Mouse (Mus musculus) lung, postnatal 0 days (tissue): ENCODE data around the gene Tspan13. TPM values are rescaled to one million over a fixed set of nuclear protein-coding genes. Genes with fewer than 3 reads are reported as not detected.
A peak's percentile ranks its signal among the peaks of the same experiment; 100 is the strongest.

ENCODE experiments used
- ATAC-seq: fragments of 200-750 bp; cut with Nextera tagmentation; 2 replicates; pipeline ENCODE4 v1.8.0; 2017; ENCODE audit warnings: moderate library complexity
- DNase-seq: peaks from one replicate; pipeline ENCODE4 v3.0.0-alpha.2; 2016; ENCODE audit warnings: low spot score
- H3K27ac ChIP-seq: fragments of 300-500 bp; sonication (generic); 2 replicates; pipeline ENCODE4 v1.5.1; 2014; ENCODE audit warnings: antibody characterized with exemption, mild to moderate bottlenecking, low read length, mixed read lengths
- H3K27me3 ChIP-seq: fragments of 300-500 bp; sonication (generic); replicated peaks from 2 replicates; pipeline ENCODE4 v1.6.1; 2014; ENCODE audit warnings: low read length, mixed read lengths; ENCODE audit not compliant: insufficient read depth
- H3K36me3 ChIP-seq: fragments of 300-500 bp; sonication (generic); 2 replicates; pipeline ENCODE4 v1.6.1; 2014; ENCODE audit warnings: low read length, mixed read lengths; ENCODE audit not compliant: insufficient read depth
- H3K4me1 ChIP-seq: fragments of 300-500 bp; sonication (generic); 2 replicates; pipeline ENCODE4 v1.6.1; 2014; ENCODE audit warnings: antibody characterized with exemption, low read depth, low read length, mixed read lengths; ENCODE audit not compliant: insufficient read depth
- H3K4me2 ChIP-seq: fragments of 300-500 bp; sonication (generic); replicated peaks from 2 replicates; pipeline ENCODE4 v1.6.1; 2014; ENCODE audit warnings: low read depth, mild to moderate bottlenecking, low read length, moderate library complexity, mixed read lengths
- H3K4me3 ChIP-seq: fragments of 300-500 bp; sonication (generic); 2 replicates; pipeline ENCODE4 v1.5.1; 2014; ENCODE audit warnings: low read depth, low read length
- H3K9ac ChIP-seq: fragments of 300-500 bp; sonication (generic); replicated peaks from 2 replicates; pipeline ENCODE4 v1.6.1; 2014; ENCODE audit warnings: low read depth, mild to moderate bottlenecking
- H3K9me3 ChIP-seq: fragments of 300-500 bp; sonication (generic); 2 replicates; pipeline ENCODE4 v1.6.1; 2016; ENCODE audit warnings: low read length, mixed read lengths
- CTCF ChIP-seq: IDR thresholded peaks from 2 replicates; pipeline ENCODE4 v1.5.1; 2016; ENCODE audit warnings: antibody characterized with exemption, mild to moderate bottlenecking
- EP300 ChIP-seq: IDR thresholded peaks from 2 replicates; pipeline ENCODE4 v1.6.1; 2016; ENCODE audit warnings: antibody characterized with exemption, mild to moderate bottlenecking, control low read depth
- WGBS: fragments of 180-500 bp; shearing (Covaris S2); extraction: QIAGEN DNeasy Blood & Tissue Kit; methylation state at CpG from one replicate; pipeline ENCODE4 v1.1.7; 2014; 5-methylcytosine and 5-hydroxymethylcytosine counted together
- polyA plus RNA-seq: library from polyadenylated mRNA; unstranded; fragments of >200 nt; fragmentation: Nextera tagmentation; extraction: Ambion mirVana; gene quantifications from 2 replicates; pipeline ENCODE4 v1.2.1, GENCODE M21; 2015

Tspan13 gene
- polyA plus RNA-seq, 1 experiment from 2014 or later, result 255 TPM

DNA sequence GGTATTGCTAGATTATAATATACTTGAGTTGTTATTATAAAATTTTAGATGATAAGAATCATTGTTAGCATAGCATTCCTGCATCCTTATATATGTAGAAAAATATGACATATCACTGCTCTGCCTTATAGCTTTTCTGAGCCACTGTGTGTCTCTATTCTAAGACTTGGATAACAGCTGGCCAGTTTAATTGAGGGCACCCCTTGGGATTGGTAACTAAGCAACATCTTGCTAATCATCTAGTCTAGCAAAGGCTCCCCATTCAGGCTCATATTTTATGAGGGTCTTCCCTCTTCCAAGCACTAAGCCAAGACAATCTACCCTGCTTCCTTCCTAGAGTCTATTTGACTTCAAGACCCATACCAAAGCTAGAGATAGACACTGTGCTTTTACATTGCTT, 48.2 kb downstream of the Tspan13 start:
- Histone ChIP-seq H3K27ac (no peak overlapping the region), H3K4me1 (no peaks in the 10 kb centered on the region), H3K27me3 (no peaks in the 10 kb centered on the region), H3K4me3 (no peak overlapping the region), H3K4me2 (no peak overlapping the region), H3K9me3 (no peaks in the 10 kb centered on the region), H3K9ac (no peak overlapping the region), H3K36me3 (no peaks in the 10 kb centered on the region)
- DNase-seq (no peak), ATAC-seq (no peak)
- TF ChIP-seq CTCF (no peak), EP300 (no peak)

DNA sequence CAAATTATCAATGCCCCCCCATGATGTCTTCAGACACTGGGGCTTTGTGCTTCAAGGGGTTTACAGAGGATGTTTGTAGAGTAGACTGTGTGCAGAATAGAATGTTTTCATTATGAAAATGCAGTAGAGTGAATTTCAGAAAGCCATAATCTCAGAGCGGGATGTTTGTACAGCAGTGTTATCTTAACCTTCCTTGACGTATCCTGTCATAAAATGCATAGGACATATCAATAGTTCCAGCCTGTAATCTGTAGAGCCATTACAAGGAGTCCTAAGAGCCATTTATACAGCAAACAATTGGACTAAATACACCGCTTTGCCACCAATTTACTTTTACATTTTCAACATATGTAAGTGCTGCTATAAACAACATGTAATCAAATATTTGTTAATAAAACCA, 48.7 kb downstream of the Tspan13 start:
- Histone ChIP-seq H3K36me3 (no peaks in the 10 kb centered on the region), H3K9me3 (no peaks in the 10 kb centered on the region), H3K27ac (no peak overlapping the region), H3K4me1 (no peaks in the 10 kb centered on the region), H3K27me3 (no peaks in the 10 kb centered on the region), H3K4me2 (no peak overlapping the region), H3K4me3 (no peak overlapping the region), H3K9ac (no peak overlapping the region)
- ATAC-seq (no peak), DNase-seq (no peak)
- no peak for TF ChIP-seq CTCF
- TF ChIP-seq EP300, result no peak
- 53% methylated on average over 3 of the region's 3 CpGs for WGBS

DNA sequence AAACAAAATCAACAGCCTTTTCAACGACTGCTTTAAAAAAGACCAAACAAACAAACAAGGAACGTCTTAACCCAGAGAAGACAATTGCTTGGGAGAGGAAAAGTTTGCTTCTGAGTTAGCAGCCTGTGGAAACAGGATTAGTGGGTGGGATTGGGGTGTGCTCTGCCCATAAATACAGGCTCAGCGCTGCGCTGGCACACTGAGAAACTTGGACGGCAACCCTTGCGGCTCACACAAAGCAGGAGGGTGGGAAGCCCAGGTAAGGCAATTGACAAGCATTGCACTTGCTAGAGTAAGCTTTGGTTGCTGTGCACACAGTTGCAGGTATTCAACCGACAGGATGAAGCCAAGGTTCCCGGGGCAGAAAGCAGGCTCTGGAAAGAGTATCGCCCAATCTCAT, 49.6 kb downstream of the Tspan13 start, which contains the start of gene Agr2:
Gene Agr2 (plus strand): TSS at position 197 of the 400 bp plus-strand sequence.
- Histone ChIP-seq H3K4me3 (no peak within 1 kb of the TSS), H3K4me1 (no peaks in the 10 kb centered on the region), H3K4me2 (no peak within 1 kb of the TSS), H3K27me3 (no peaks in the 10 kb centered on the region), H3K36me3 (no peaks in the 10 kb centered on the region), H3K9me3 (no peaks in the 10 kb centered on the region), H3K9ac (no peak within 1 kb of the TSS), H3K27ac (no peak within 1 kb of the TSS)
- 55% methylated on average over 9 of the region's 9 CpGs for WGBS
- DNase-seq, result no peak
- TF ChIP-seq EP300, result no peak
- TF ChIP-seq CTCF, result no peak
- no peak for ATAC-seq

DNA sequence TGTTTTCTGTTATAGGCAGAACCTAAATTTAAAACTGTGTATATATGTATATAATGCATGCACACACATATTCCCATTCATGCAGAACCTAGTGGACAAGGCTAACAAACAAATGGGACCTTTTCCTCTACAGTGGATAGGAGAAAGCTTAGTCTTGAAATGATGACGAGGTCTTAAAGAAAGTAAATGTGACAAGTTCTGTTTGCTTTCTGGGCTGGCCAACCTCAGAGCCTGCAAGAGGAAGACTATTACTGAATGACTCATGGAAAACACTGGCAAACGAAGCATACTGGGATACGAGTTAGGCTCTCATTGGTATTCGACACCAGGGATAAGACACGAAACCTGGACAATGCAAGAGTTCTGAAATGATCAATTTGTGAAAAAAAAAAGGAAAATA, 57.6 kb downstream of the Tspan13 start:
- DNase-seq, result no peak
- no peak overlapping the region for H3K4me3 ChIP-seq
- no peaks in the 10 kb centered on the region for H3K9me3 ChIP-seq
- no peak overlapping the region for H3K27ac ChIP-seq
- H3K27me3 ChIP-seq, result no peaks in the 10 kb centered on the region
- 86% methylated on average over 5 of the region's 5 CpGs for WGBS
- no peaks in the 10 kb centered on the region for H3K4me1 ChIP-seq
- H3K36me3 ChIP-seq, result no peaks in the 10 kb centered on the region
- H3K9ac ChIP-seq, result no peak overlapping the region
- no peak overlapping the region for H3K4me2 ChIP-seq
- TF ChIP-seq CTCF (no peak), EP300 (no peak)
- no peak for ATAC-seq

DNA sequence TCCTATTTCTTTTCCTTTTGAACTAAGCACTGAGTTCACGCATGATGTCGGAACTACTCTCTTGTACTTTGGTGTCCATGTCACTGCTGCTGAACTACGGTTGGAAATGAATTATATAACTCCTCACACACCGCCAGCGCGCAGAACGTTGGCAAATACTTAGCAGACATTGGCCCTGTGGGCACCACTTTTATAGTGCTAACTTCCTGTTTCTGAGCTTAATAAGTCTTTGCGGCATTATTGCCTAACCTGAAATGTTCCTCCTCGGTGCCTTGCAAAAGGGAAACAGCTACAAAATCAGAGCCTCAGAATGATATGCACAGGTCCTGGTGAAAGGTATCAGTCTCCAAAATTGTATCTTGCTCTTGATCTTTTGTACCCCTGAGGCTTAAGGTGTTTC, 58.8 kb downstream of the Tspan13 start:
- Histone ChIP-seq H3K4me3 (no peak overlapping the region), H3K9ac (no peak overlapping the region), H3K27me3 (no peaks in the 10 kb centered on the region), H3K4me2 (no peak overlapping the region), H3K4me1 (no peaks in the 10 kb centered on the region), H3K9me3 (no peaks in the 10 kb centered on the region), H3K36me3 (no peaks in the 10 kb centered on the region), H3K27ac (no peak overlapping the region)
- peak; percentile 27 for DNase-seq
- TF ChIP-seq CTCF (no peak), EP300 (no peak)
- 88% methylated on average over 9 of the region's 9 CpGs for WGBS
- no peak for ATAC-seq

DNA sequence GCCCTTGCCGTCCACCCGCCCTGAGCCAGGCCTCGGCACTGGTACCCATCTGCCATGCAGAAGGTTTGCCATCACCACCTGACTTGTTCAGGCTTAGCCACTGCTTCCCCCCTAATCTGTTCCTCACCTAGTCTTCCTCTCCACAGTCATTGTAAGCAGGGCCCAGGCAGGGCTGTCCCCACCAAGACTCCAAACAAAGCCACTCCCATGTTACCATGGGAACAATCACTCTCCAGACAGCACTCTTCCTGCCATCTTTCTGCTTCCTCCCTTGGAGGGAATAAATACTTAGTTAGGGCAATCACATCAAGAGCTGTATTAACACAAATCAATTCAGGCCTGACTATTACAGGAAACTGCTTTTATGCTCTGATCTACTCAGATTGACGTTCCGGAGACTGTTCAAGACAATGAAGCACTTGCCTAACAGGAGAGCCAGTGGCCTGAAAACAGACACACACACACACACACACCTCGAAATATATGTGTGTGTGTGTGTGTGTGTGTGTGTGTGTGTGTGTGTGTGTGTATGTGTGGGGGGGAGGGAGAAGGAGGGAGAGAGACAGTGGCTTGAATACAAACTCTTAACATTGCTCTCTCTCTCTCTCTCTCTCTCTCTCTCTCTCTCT, 60.5 kb downstream of the Tspan13 start:
- H3K4me2 ChIP-seq, result no peak overlapping the region
- no peaks in the 10 kb centered on the region for H3K36me3 ChIP-seq
- peak; percentile 74 for TF ChIP-seq EP300
- no peak for TF ChIP-seq CTCF
- 19% methylated on average over 6 of the region's 6 CpGs for WGBS
- DNase-seq, result peak; percentile 74
- no peaks in the 10 kb centered on the region for H3K9me3 ChIP-seq
- no peak overlapping the region for H3K27ac ChIP-seq
- H3K27me3 ChIP-seq, result no peaks in the 10 kb centered on the region
- peak; percentile 94 for ATAC-seq
- no peaks in the 10 kb centered on the region for H3K4me1 ChIP-seq
- H3K9ac ChIP-seq, result no peak overlapping the region
- no peak overlapping the region for H3K4me3 ChIP-seq

DNA sequence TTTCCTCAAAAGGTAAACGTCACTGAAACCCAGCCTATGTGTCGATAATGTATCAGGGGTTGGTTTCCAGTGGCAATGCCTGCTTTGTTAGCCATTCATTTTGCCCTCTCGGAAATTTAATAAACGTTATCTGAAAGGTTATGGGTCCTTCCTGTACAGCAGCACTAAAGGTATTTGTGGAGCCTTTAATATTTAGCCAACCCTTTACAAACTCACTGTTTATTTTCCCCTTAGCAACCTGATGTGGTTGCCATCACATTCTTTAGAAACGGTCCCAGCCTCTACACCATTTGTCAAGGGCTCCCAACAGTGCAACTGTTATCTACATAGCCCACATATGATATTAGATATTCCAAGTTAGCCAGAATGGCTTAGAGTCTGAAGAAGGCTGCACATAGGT, 62.7 kb downstream of the Tspan13 start:
- no peak for TF ChIP-seq EP300
- no peak for TF ChIP-seq CTCF
- 39% methylated on average over 5 of the region's 5 CpGs for WGBS
- no peaks in the 10 kb centered on the region for H3K36me3 ChIP-seq
- H3K4me1 ChIP-seq, result no peaks in the 10 kb centered on the region
- no peaks in the 10 kb centered on the region for H3K9me3 ChIP-seq
- no peak for DNase-seq
- H3K27ac ChIP-seq, result no peak overlapping the region
- H3K4me2 ChIP-seq, result no peak overlapping the region
- H3K27me3 ChIP-seq, result no peaks in the 10 kb centered on the region
- H3K4me3 ChIP-seq, result no peak overlapping the region
- H3K9ac ChIP-seq, result no peak overlapping the region
- ATAC-seq, result peak; percentile 28; the same call in 1 of the 2 replicates
